Mouse (Mus musculus) stomach, embryonic 14.5 days (tissue): ENCODE data around the gene Cuedc1. TPM values are rescaled to one million over a fixed set of nuclear protein-coding genes. Genes with fewer than 3 reads are reported as not detected.

ENCODE experiments used
- ATAC-seq: fragments of 200-750 bp; cut with Nextera tagmentation; 2 replicates; pipeline ENCODE4 v1.8.0; 2017; ENCODE audit warnings: low read depth, moderate TSS enrichment; ENCODE audit not compliant: insufficient number of reproducible peaks, insufficient read depth, low FRiP score
- H3K27ac ChIP-seq: fragments of 300-500 bp; sonication (generic); 2 replicates; pipeline ENCODE4 v1.5.1; 2014; ENCODE audit warnings: mild to moderate bottlenecking, low read length, moderate library complexity, mixed read lengths
- H3K27me3 ChIP-seq: fragments of 300-500 bp; sonication (generic); 2 replicates; pipeline ENCODE4 v1.6.1; 2014; ENCODE audit warnings: low read length, control low read depth, mixed read lengths; ENCODE audit not compliant: control insufficient read depth, insufficient read depth
- H3K36me3 ChIP-seq: fragments of 300-500 bp; sonication (generic); 2 replicates; pipeline ENCODE4 v1.6.1; 2014; ENCODE audit warnings: mild to moderate bottlenecking, control low read depth, low read length, moderate library complexity, mixed read lengths; ENCODE audit not compliant: control insufficient read depth, insufficient read depth
- H3K4me1 ChIP-seq: fragments of 300-500 bp; sonication (generic); 2 replicates; pipeline ENCODE4 v1.6.1; 2014; ENCODE audit warnings: low read length, control low read depth, mixed read lengths; ENCODE audit not compliant: control insufficient read depth, insufficient read depth
- H3K4me2 ChIP-seq: fragments of 300-500 bp; sonication (generic); replicated peaks from 2 replicates; pipeline ENCODE4 v1.6.1; 2014; ENCODE audit warnings: low read depth, low read length, control low read depth
- H3K4me3 ChIP-seq: fragments of 300-500 bp; sonication (generic); 2 replicates; pipeline ENCODE4 v1.5.1; 2014; ENCODE audit warnings: low read depth, low read length, control low read depth
- H3K9ac ChIP-seq: fragments of 300-500 bp; sonication (generic); replicated peaks from 2 replicates; pipeline ENCODE4 v1.6.1; 2014; ENCODE audit warnings: low read depth, mild to moderate bottlenecking, control low read depth, low read length, moderate library complexity, mixed read lengths
- H3K9me3 ChIP-seq: fragments of 300-500 bp; sonication (generic); 2 replicates; pipeline ENCODE4 v1.6.1; 2016; ENCODE audit warnings: low read depth, low read length, control low read depth; ENCODE audit not compliant: control insufficient read depth
- WGBS: fragments of 180-500 bp; shearing (Covaris S2); extraction: QIAGEN DNeasy Blood & Tissue Kit; methylation state at CpG from one replicate; pipeline ENCODE4 v1.1.7; 2014; 5-methylcytosine and 5-hydroxymethylcytosine counted together
- polyA plus RNA-seq: library from polyadenylated mRNA; unstranded; fragments of >200 nt; fragmentation: Nextera tagmentation; extraction: Ambion mirVana; gene quantifications from 2 replicates; pipeline ENCODE4 v1.2.1, GENCODE M21; 2014

The Cuedc1 gene
- polyA plus RNA-seq, 1 experiment from 2014 or later = 21.7 TPM

DNA sequence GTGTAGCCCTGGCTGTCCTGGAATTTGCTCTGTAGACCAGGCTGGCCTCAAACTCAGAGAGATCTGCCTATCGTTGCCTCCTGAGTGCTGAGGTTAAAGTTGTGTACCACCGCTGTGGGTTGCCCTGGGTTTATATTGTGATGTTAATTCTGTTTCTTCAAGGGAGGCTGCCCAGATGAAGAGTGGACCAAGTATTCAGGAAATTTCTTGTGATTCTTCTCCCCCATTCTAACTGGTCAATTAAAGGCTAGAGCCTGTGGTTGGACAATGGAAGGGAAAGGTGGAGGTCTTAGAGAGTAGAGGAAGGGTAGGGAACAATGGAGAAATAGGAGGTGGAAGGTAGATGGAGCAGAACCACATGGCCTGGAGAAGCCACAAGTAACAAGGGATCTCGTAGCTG is 72.7 kb downstream of the Cuedc1 start:
- peaks cover 34% of the 10 kb centered on the region for H3K4me1 ChIP-seq
- no peak for ATAC-seq
- WGBS = 80% methylated on average over 3 of the region's 3 CpGs
- no peak overlapping the region for H3K4me3 ChIP-seq
- H3K36me3 ChIP-seq = no peaks in the 10 kb centered on the region
- H3K9me3 ChIP-seq = no peaks in the 10 kb centered on the region
- H3K27ac ChIP-seq = no peak overlapping the region
- no peak overlapping the region for H3K9ac ChIP-seq
- H3K4me2 ChIP-seq = no peak overlapping the region
- H3K27me3 ChIP-seq = no peaks in the 10 kb centered on the region

DNA sequence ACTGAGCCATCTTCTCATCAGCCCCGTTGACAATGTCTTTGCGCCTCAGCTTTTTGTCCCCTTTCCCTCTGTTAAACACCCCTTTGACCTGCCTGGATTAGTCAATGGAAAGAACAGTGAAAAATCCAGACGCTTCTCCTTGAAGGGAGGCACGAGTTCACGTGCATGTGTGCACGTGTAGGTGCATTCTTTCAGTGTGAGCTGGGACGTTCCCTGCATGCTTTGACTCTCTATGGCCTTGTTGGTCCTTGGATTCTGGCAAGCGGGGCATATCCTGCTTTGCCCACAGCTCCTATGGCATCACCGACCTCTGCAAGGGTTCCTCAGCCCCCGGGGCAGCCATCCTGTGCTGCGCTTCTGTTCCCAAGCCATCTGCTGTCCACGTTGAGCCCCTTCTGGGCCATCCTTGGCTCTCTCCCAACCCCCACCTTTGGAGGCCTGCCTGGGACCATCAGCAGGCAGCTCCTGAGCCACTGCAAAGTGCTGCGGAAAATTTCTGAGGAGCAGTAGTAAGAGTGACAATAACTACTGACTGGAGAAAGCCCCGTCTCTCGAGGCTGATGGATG is 74.1 kb downstream of the Cuedc1 start:
- H3K4me2 ChIP-seq = no peak overlapping the region
- H3K4me3 ChIP-seq = no peak overlapping the region
- WGBS = 57% methylated on average over 15 of the region's 15 CpGs
- H3K9me3 ChIP-seq = no peaks in the 10 kb centered on the region
- H3K27me3 ChIP-seq = no peaks in the 10 kb centered on the region
- no peak for ATAC-seq
- H3K9ac ChIP-seq = no peak overlapping the region
- peaks cover 29% of the 10 kb centered on the region for H3K4me1 ChIP-seq
- peaks cover under 1% of the 10 kb centered on the region; the same call in 1 of the 2 replicates for H3K36me3 ChIP-seq
- H3K27ac ChIP-seq = peak overlapping the region; percentile 87; the same call in 1 of the 2 replicates

DNA sequence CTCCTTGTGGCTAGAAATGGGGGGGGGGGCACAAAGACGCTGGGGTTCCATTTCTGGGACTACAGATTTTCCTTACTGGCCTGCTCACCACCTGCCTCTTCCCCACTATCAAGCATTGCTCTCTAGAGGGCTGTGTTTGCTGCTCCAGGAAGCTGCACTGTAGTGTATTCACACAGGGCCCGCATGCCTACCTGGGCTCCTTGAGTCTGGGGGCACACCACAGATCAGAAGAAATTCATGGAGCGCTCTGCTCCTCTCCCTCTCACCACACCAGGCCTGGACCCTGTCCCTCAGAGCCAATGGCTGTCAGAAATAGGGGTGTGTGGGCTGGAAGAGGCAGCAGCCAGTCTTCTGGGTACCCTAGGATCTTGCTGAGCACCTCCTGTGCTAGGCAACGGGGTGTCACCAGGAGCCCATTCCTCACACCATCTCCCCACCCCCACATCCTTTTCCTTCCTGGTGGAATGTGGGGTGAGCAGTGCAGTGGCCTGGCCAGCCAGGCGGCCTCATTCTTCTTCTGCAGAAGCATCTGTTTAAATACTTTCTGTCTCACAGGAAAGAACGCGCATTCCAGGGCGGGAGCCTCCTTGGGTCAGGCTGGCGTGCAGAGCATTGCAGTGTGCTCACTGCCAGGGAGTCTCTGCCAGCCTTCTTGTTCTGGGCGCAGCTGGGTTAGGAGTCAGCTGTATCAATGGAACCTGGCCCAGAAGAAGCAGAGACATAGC is 74.9 kb downstream of the Cuedc1 start:
- no peak overlapping the region for H3K4me3 ChIP-seq
- H3K4me1 ChIP-seq = peaks cover 29% of the 10 kb centered on the region
- H3K4me2 ChIP-seq = no peak overlapping the region
- no peak overlapping the region for H3K9ac ChIP-seq
- H3K27me3 ChIP-seq = no peaks in the 10 kb centered on the region
- H3K27ac ChIP-seq = peak overlapping the region; percentile 87; the same call in 1 of the 2 replicates
- ATAC-seq = peak; percentile 49; the same call in 1 of the 2 replicates
- peaks cover 5% of the 10 kb centered on the region; the same call in 1 of the 2 replicates for H3K36me3 ChIP-seq
- 25% methylated on average over 10 of the region's 10 CpGs for WGBS
- no peaks in the 10 kb centered on the region for H3K9me3 ChIP-seq

DNA sequence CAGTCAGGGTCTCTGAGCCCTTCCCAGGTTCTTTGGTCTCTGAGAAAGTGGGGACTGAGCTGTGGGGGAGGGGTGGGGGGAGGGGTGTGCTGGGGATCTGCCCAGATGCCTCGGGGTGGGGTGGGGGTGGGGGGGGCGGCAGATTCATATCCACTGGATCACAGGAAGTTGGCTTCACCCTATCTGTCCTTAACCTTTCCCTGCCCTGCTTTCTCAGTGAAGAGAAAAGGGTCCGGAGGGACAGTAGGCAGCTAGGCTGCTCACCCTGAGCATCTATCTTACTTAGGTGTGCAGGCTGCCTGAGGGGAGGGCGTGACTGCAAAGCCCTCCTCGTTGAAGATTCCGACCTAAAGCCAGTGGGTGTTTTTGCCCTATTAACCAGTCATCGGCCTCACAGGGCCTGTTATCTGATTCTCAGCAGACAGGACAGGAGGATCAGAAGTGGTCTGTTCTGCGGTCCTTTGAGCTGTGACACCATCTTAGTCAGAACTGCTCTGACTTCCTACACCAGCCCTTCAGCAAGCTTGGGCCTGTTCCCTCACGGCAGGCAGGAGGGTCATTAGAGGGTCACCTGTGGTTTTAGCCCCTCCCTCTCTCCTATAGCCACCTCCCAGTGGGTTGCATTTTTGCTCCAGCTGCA is 75.6 kb downstream of the Cuedc1 start:
- peak; percentile 51; the same call in 1 of the 2 replicates for ATAC-seq
- Histone ChIP-seq H3K4me1 (peaks cover 29% of the 10 kb centered on the region), H3K4me3 (no peak overlapping the region), H3K36me3 (peaks cover 5% of the 10 kb centered on the region; the same call in 1 of the 2 replicates), H3K4me2 (no peak overlapping the region; the same call in 1 of the 2 replicates), H3K9me3 (no peaks in the 10 kb centered on the region), H3K27ac (peak overlapping the region; percentile 87; the same call in 1 of the 2 replicates), H3K27me3 (no peaks in the 10 kb centered on the region), H3K9ac (no peak overlapping the region)
- WGBS = 10% methylated on average over 9 of the region's 9 CpGs

DNA sequence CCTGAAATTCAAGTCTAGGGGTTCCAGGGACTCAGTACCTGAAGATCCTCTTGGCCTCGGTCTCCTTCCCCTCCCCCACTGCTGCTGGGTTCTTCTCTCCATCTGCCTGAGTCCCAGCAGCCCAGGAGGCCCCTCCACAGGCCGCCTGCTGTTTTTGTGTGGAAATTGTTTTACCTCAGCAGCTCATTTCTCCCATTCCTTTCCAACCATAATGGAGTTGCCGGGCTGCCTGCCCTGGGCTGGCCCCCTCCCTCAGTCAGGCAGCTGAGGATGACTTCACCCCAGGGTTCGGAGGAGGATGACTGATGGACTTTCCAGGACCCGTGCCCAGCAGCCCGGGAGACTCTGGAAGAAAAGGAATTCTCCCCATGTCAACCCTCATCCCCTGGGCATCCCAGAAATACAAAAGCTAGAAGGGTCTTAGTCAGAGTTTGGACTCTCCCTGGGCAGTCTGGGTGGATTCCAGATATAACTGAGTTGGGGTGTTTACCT is 82.7 kb downstream of the Cuedc1 start:
- Histone ChIP-seq H3K9ac (no peak overlapping the region), H3K4me2 (0 out of 2 replicates have a peak overlapping the region, but pooled peaks have one; percentile 2), H3K4me3 (no peak overlapping the region), H3K27me3 (no peaks in the 10 kb centered on the region), H3K36me3 (peaks cover 22% of the 10 kb centered on the region), H3K4me1 (peaks cover 26% of the 10 kb centered on the region), H3K27ac (peak overlapping the region; percentile 82), H3K9me3 (no peaks in the 10 kb centered on the region)
- peak; percentile 48 for ATAC-seq
- 7% methylated on average over 6 of the region's 6 CpGs for WGBS

DNA sequence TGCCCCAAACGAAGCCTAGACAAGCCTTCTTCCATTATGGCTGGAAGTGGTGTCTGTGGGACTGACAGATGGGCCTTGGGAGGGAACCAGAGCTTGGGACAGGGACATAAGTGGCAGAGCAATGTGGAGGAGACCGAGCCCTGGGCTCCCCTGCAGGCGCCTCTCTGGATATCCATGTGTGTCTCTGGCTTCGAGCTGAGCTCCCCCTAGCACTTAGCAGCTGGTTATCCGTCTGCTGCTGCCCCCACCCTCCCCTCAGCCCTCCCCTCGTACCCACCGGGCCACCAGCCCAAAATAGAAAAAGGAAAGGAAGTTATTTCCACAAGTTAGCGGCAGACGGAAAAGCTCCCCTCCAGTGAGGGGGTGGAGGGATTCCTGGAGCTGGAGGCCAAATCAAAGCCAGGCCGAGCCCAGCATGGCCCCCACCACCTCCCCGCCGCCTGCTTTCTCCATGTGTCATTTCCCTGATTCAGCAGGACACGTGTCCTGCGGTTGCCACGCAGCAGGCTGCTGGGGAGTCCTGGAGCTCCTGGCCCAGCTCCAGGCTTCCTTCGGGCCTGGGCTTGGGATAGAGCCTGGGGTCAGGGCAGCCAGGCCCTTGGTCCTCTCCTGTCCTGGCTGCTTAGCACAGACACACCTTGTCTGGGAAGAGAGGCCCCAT is 83.2 kb downstream of the Cuedc1 start:
- 10% methylated on average over 16 of the region's 16 CpGs for WGBS
- Histone ChIP-seq H3K9me3 (no peaks in the 10 kb centered on the region), H3K27me3 (no peaks in the 10 kb centered on the region), H3K4me1 (peaks cover 26% of the 10 kb centered on the region), H3K9ac (no peak overlapping the region), H3K36me3 (peaks cover 22% of the 10 kb centered on the region), H3K4me2 (0 out of 2 replicates have a peak overlapping the region, but pooled peaks have one; percentile 2), H3K4me3 (no peak overlapping the region), H3K27ac (peak overlapping the region; percentile 82)
- ATAC-seq = peak; percentile 72

DNA sequence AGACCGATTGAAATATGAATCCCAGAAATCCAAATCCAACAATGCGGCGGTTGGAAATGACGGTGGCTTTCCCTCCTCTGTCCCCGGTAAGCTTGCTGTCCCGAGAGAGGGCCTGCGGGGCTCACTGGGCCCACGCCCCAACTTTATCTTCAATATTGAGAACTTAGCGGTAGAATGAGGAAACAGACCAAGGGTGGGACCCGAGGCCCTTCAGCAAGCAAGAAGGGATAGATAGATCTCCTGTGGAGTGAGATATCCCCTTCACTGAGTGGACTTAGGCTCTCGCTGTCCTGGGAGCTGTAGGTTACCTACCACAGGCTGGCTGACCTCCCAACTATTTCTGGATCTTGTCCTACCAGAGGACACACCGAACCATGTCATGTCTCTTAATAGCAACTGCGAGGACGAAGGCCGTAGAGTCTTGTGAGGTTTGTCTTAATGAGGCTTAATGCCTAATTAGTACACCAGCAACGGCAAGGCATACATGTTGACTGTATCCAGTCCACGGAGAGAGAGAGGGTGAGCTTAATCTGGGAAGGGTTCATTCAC is 86.8 kb downstream of the Cuedc1 start:
- ATAC-seq = no peak
- no peaks in the 10 kb centered on the region for H3K9me3 ChIP-seq
- H3K27ac ChIP-seq = no peak overlapping the region
- peaks cover 17% of the 10 kb centered on the region for H3K36me3 ChIP-seq
- H3K27me3 ChIP-seq = no peaks in the 10 kb centered on the region
- H3K4me1 ChIP-seq = peaks cover 40% of the 10 kb centered on the region
- 88% methylated on average over 17 of the region's 17 CpGs for WGBS
- no peak overlapping the region for H3K9ac ChIP-seq
- no peak overlapping the region for H3K4me2 ChIP-seq
- no peak overlapping the region for H3K4me3 ChIP-seq
